Mouse (Mus musculus) left cerebral cortex, postnatal 36 days (tissue): ENCODE measurements around the gene Gh. TPM values are rescaled to one million over a fixed set of nuclear protein-coding genes. Genes with fewer than 3 reads are reported as not detected.

ENCODE experiments used
- total RNA-seq, 2 experiments: library from RNA; stranded (reverse); gene quantifications; 2 replicates each; pipeline ENCODE4 v1.2.3; 2021

The Gh gene
- total RNA-seq, 2 experiments from 2014 or later = not detected

Other genes starting within 250 kb of the Gh start
- gene Taco1, start 235.8 kb downstream of the Gh start, total RNA-seq = 10 to 100 TPM; 17.2 to 20.3 TPM
- gene Map3k3, start 217.3 kb downstream of the Gh start, total RNA-seq = 10 to 100 TPM; 26.9 to 28.4 TPM
- not detected for gene Gm10840, start 141.0 kb downstream of the Gh start, total RNA-seq
- gene Limd2, start 141.0 kb downstream of the Gh start, total RNA-seq = 100 to 1,000 TPM in 1 of 2 experiments, 10 to 100 TPM in 1; 98.5 to 104 TPM
- 10 to 100 TPM; 26.6 to 31.2 TPM for gene Strada, start 99.7 kb downstream of the Gh start, total RNA-seq
- 10 to 100 TPM; 79.5 to 86.6 TPM for gene Ccdc47, start 85.5 kb downstream of the Gh start, total RNA-seq
- 10 to 100 TPM; 63.0 to 68.0 TPM for gene Ddx42, start 84.9 kb downstream of the Gh start, total RNA-seq
- gene Ftsj3, start 45.8 kb downstream of the Gh start, total RNA-seq = 10 to 100 TPM; 26.0 to 29.8 TPM
- gene Psmc5, start 45.7 kb downstream of the Gh start, total RNA-seq = 100 to 1,000 TPM; 183 to 198 TPM
- 10 to 100 TPM; 17.2 to 20.6 TPM for gene Smarcd2, start 28.9 kb downstream of the Gh start, total RNA-seq
- gene Tcam1, start 25.2 kb downstream of the Gh start, total RNA-seq = under 1 TPM; 0.15 to 0.25 TPM
- under 1 TPM; 0.27 to 0.34 TPM for gene Cd79b, start 12.9 kb upstream of the Gh start, total RNA-seq
- gene Scn4a, start 51.4 kb upstream of the Gh start, total RNA-seq = not detected
- not detected for gene Prr29, start 63.6 kb upstream of the Gh start, total RNA-seq
- gene Icam2, start 86.2 kb upstream of the Gh start, total RNA-seq = 1 to 10 TPM; 3.1 to 4.1 TPM
- gene Ern1, start 186.0 kb upstream of the Gh start, total RNA-seq = 1 to 10 TPM; 9.8 to 9.9 TPM